Mouse (Mus musculus) layer of hippocampus, postnatal 36 days (tissue): ENCODE data around the gene Mef2b. TPM values are rescaled to one million over a fixed set of nuclear protein-coding genes. Genes with fewer than 3 reads are reported as not detected.

ENCODE experiments used
- DNase-seq, 2 experiments: peaks; one replicate each; pipeline ENCODE4 v3.0.0; 2022
- total RNA-seq, 2 experiments: library from RNA; stranded (reverse); gene quantifications; 2 replicates each; pipeline ENCODE4 v1.2.3; 2021

Gene Mef2b
- under 1 TPM; 0.27 to 0.38 TPM for total RNA-seq

GRCm38 (mm10) chr8:70139026-70139857 is at the start of gene Mef2b, which contains the start of the genes Rfxank and Borcs8:
Gene Mef2b (plus strand): TSS chr8:70139711.
Gene Rfxank (minus strand): TSS chr8:70139154.
Gene Borcs8 (plus strand): TSS chr8:70139499.
- DNase-seq: peak; percentile 97 to 98

- no peak for DNase-seq
Measured at GRCm38 (mm10) chr8:70092786-70093185, 46.7 kb upstream of the Mef2b start.

GRCm38 (mm10) chr8:70099276-70099675 is 40.2 kb upstream of the Mef2b start:
- DNase-seq: no peak

- DNase-seq: no peak
Measured at GRCm38 (mm10) chr8:70100241-70100640, 39.3 kb upstream of the Mef2b start.

- DNase-seq: no peak
Measured at GRCm38 (mm10) chr8:70104506-70104905, 35.0 kb upstream of the Mef2b start.

- no peak for DNase-seq
Measured at GRCm38 (mm10) chr8:70104922-70105321, 34.6 kb upstream of the Mef2b start.

- DNase-seq: no peak
Measured at GRCm38 (mm10) chr8:70110451-70110850, 29.1 kb upstream of the Mef2b start.

GRCm38 (mm10) chr8:70111192-70111795 is 28.2 kb upstream of the Mef2b start:
- no peak for DNase-seq

- no peak for DNase-seq
Measured at GRCm38 (mm10) chr8:70112401-70113016, 27.0 kb upstream of the Mef2b start.

GRCm38 (mm10) chr8:70114488-70114887 is 25.0 kb upstream of the Mef2b start:
- DNase-seq: no peak

- DNase-seq: no peak
Measured at GRCm38 (mm10) chr8:70114892-70115291, 24.6 kb upstream of the Mef2b start.

GRCm38 (mm10) chr8:70117611-70118010 is 21.9 kb upstream of the Mef2b start:
- no peak for DNase-seq

GRCm38 (mm10) chr8:70118726-70119700 is 20.5 kb upstream of the Mef2b start:
- peak; percentile 54 to 62 for DNase-seq

GRCm38 (mm10) chr8:70120667-70121066 is 18.8 kb upstream of the Mef2b start, which contains the start of gene Ncan:
Gene Ncan (minus strand): TSS chr8:70120873.
- DNase-seq: peak; percentile 88

- no peak for DNase-seq
Measured at GRCm38 (mm10) chr8:70122863-70123262, 16.6 kb upstream of the Mef2b start.

GRCm38 (mm10) chr8:70124992-70125391 is 14.5 kb upstream of the Mef2b start:
- no peak for DNase-seq

GRCm38 (mm10) chr8:70128435-70128834 is 11.1 kb upstream of the Mef2b start:
- peak; percentile 72 to 76 for DNase-seq

- peak; percentile 82 to 83 for DNase-seq
Measured at GRCm38 (mm10) chr8:70129309-70129952, 10.1 kb upstream of the Mef2b start.

- DNase-seq: no peak
Measured at GRCm38 (mm10) chr8:70130066-70130465, 9.4 kb upstream of the Mef2b start.

- DNase-seq: peak; percentile 72 to 80
Measured at GRCm38 (mm10) chr8:70131166-70131883, 8.2 kb upstream of the Mef2b start, which contains the start of gene Nr2c2ap. Gene Nr2c2ap (plus strand): TSS chr8:70131333.

- no peak for DNase-seq
Measured at GRCm38 (mm10) chr8:70134086-70134485, 5.4 kb upstream of the Mef2b start.
